Mouse (Mus musculus): ENCODE results near the gene Polr2g. TPM values are rescaled to one million over a fixed set of nuclear protein-coding genes. Genes with fewer than 3 reads are reported as not detected.
A peak's percentile ranks its signal among the peaks of the same experiment; 100 is the strongest.

The Polr2g gene
- 110 and 123 TPM in 2 replicates for polyA plus RNA-seq (2015; fragmentation: Nextera tagmentation; extraction: Ambion mirVana)

DNA sequence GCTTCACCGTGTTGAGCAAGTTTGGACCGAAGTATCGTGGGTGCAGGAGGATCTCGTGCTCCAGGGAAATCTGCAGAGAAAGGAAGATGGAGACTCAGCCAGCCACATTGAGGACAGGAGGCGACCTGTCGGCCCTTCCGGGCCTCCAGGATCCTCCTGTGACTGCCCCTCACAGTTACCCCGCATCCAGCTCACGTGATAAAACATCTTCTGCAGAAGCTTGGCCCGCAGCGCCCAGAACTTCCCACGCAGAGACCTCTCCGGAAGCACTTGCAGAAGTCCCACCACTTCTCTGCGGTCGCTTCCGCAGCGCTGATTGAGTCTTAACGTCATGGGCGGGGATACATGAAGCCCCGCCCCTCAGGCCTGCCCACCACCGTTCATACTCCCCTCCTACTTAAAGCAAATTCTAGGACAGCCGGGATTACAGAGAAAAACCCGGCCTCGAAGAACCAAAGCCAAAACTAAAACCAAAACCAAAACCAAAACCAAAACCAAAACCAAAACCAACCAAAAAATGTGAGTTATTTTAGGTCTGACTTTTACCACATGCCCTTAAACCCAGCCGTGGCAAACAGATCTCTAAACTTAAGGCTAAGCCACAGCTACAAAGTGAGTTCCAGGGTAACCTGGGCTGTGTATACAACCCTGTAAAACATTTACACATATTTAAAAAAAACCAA is at the start of gene Polr2g:
Gene Polr2g, minus strand, starts transcription at position 314 of the 683 bp plus-strand sequence.
- ATAC-seq = peak; percentile 74
- H3K27ac ChIP-seq (ENCODE audit: low read length) = peak within 1 kb of the TSS; percentile 74
- peaks cover 11% of the 10 kb centered on the region for H3K36me3 ChIP-seq (ENCODE audit: insufficient read depth, low read length)
- peak within 1 kb of the TSS; percentile 86 for H3K4me2 ChIP-seq (replicated peaks; ENCODE audit: low read depth, low read length)
- no peaks in the 10 kb centered on the region for H3K27me3 ChIP-seq (replicated peaks; ENCODE audit: insufficient read depth, low read length)
- TF ChIP-seq CTCF (IDR thresholded peaks at IDR 0.05) (no peak), EP300 (IDR thresholded peaks at IDR 0.05) (no peak)
- H3K4me3 ChIP-seq (ENCODE audit: low read depth, low read length) = peak within 1 kb of the TSS; percentile 67
- H3K9ac ChIP-seq (replicated peaks; ENCODE audit: low read depth) = peak within 1 kb of the TSS; percentile 75
- peaks cover 10% of the 10 kb centered on the region for H3K4me1 ChIP-seq (ENCODE audit: insufficient read depth, low read depth, low read length)
- peak; percentile 98 for DNase-seq (ENCODE audit: low spot score)
- H3K9me3 ChIP-seq (ENCODE audit: low read length) = no peaks in the 10 kb centered on the region
- under 1% methylated on average over 25 of the region's 25 CpGs for WGBS

DNA sequence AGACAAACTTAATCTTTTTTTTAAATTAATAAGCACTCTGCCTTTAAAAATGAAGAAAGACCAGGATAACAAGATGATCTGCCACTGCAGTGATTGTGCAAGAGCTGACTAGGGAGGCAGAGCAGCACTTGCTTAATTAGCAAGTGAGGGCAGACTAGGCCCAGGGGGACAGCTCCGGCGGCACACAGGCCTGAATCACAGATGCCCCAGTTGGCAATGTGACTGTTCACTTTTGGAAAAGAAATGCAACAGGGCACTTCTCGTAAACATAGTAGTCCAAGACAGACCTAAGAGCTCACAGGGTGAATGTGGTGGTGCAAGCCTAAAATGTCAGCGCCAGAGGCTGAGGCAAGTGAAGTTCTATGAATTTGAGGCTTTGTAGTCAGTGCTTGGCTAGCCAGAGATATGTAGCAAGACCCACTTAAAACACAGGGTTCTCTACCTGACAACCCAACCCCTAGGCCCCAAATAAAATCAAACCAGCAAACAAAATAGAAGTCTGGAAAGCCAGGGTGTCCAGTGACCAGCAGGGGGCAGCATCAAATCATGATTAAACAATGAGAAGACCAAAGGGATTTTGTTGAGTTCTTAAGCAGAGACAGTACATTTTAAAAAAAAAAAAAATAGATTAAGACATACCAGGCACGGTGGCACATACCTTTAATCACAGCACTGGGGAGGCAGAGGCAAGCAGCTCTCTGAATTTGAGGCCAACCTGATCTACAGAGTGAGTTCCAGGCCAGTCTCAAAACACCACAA is 46.2 kb upstream of the Polr2g start:
- DNase-seq (ENCODE audit: low spot score) (peak; percentile 89), ATAC-seq (peak; percentile 45)
- no peak overlapping the region for H3K4me3 ChIP-seq (ENCODE audit: low read depth, low read length)
- no peaks in the 10 kb centered on the region for H3K9me3 ChIP-seq (ENCODE audit: low read length)
- no peaks in the 10 kb centered on the region for H3K27me3 ChIP-seq (replicated peaks; ENCODE audit: insufficient read depth, low read length)
- no peak overlapping the region for H3K4me2 ChIP-seq (replicated peaks; ENCODE audit: low read depth, low read length)
- TF ChIP-seq CTCF (IDR thresholded peaks at IDR 0.05) = peak; percentile 81
- no peak for TF ChIP-seq EP300 (IDR thresholded peaks at IDR 0.05)
- H3K4me1 ChIP-seq (ENCODE audit: insufficient read depth, low read depth, low read length) = peaks cover 6% of the 10 kb centered on the region; the same call in 1 of the 2 replicates
- 45% methylated on average over 5 of the region's 5 CpGs for WGBS
- peak overlapping the region; percentile 49 for H3K27ac ChIP-seq (ENCODE audit: low read length)
- H3K9ac ChIP-seq (replicated peaks; ENCODE audit: low read depth) = peak overlapping the region; percentile 12; the same call in 1 of the 2 replicates
- H3K36me3 ChIP-seq (ENCODE audit: insufficient read depth, low read length) = peaks cover 16% of the 10 kb centered on the region; the same call in 1 of the 2 replicates

DNA sequence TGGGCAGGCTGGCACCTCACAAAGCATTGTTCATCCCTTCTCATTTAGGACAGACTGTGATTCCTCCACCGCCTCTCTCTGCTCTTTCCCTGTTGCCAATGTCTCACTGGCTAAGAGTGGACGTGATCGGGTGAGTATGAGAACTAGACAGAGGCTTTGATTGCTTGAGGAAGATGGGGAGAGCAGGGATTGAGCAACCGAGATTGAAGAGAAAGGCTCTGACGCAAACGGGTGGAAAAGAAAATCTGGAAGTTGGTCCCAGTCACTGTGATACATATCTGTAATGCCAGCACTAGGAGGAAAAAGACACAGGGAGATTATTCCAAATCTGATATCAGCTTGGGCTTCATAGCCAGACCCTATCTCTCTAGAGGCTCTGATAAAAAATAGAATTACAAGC is 44.6 kb upstream of the Polr2g start:
- Histone ChIP-seq H3K9me3 (ENCODE audit: low read length) (no peaks in the 10 kb centered on the region), H3K4me1 (ENCODE audit: insufficient read depth, low read depth, low read length) (peaks cover 10% of the 10 kb centered on the region; the same call in 1 of the 2 replicates), H3K9ac (replicated peaks; ENCODE audit: low read depth) (no peak overlapping the region), H3K36me3 (ENCODE audit: insufficient read depth, low read length) (peaks cover 16% of the 10 kb centered on the region; the same call in 1 of the 2 replicates), H3K4me3 (ENCODE audit: low read depth, low read length) (no peak overlapping the region), H3K4me2 (replicated peaks; ENCODE audit: low read depth, low read length) (no peak overlapping the region), H3K27me3 (replicated peaks; ENCODE audit: insufficient read depth, low read length) (no peaks in the 10 kb centered on the region), H3K27ac (ENCODE audit: low read length) (no peak overlapping the region)
- ATAC-seq (no peak), DNase-seq (ENCODE audit: low spot score) (peak; percentile 37)
- TF ChIP-seq EP300 (IDR thresholded peaks at IDR 0.05) (no peak), CTCF (IDR thresholded peaks at IDR 0.05) (no peak)
- WGBS = 77% methylated on average over 6 of the region's 6 CpGs

DNA sequence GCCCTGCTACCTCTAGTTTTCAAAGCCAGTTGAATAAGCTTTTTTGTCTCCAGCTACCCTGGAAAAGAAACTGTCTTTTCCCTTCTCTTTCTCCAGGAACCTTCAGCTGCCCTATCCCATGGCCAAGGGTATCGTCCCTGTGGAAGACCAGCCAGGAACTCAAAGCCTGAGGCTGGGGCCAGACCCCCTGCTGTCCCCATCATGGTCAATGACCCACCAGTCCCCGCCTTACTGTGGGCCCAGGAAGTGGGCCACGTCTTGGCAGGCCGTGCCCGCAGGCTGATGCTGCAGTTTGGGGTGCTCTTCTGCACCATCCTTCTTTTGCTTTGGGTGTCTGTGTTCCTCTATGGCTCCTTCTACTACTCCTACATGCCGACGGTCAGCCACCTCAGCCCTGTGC is 42.6 kb upstream of the Polr2g start:
- Histone ChIP-seq H3K27me3 (replicated peaks; ENCODE audit: insufficient read depth, low read length) (no peaks in the 10 kb centered on the region), H3K36me3 (ENCODE audit: insufficient read depth, low read length) (no peaks in the 10 kb centered on the region), H3K4me2 (replicated peaks; ENCODE audit: low read depth, low read length) (peak overlapping the region; percentile 71), H3K4me1 (ENCODE audit: insufficient read depth, low read depth, low read length) (peaks cover 10% of the 10 kb centered on the region; the same call in 1 of the 2 replicates), H3K4me3 (ENCODE audit: low read depth, low read length) (peak overlapping the region; percentile 54), H3K27ac (ENCODE audit: low read length) (peak overlapping the region; percentile 44; the same call in 1 of the 2 replicates), H3K9ac (replicated peaks; ENCODE audit: low read depth) (peak overlapping the region; percentile 50; the same call in 1 of the 2 replicates), H3K9me3 (ENCODE audit: low read length) (no peaks in the 10 kb centered on the region)
- TF ChIP-seq CTCF (IDR thresholded peaks at IDR 0.05) (no peak), EP300 (IDR thresholded peaks at IDR 0.05) (no peak)
- DNase-seq (ENCODE audit: low spot score) (no peak), ATAC-seq (no peak)
- 91% methylated on average over 7 of the region's 7 CpGs for WGBS

DNA sequence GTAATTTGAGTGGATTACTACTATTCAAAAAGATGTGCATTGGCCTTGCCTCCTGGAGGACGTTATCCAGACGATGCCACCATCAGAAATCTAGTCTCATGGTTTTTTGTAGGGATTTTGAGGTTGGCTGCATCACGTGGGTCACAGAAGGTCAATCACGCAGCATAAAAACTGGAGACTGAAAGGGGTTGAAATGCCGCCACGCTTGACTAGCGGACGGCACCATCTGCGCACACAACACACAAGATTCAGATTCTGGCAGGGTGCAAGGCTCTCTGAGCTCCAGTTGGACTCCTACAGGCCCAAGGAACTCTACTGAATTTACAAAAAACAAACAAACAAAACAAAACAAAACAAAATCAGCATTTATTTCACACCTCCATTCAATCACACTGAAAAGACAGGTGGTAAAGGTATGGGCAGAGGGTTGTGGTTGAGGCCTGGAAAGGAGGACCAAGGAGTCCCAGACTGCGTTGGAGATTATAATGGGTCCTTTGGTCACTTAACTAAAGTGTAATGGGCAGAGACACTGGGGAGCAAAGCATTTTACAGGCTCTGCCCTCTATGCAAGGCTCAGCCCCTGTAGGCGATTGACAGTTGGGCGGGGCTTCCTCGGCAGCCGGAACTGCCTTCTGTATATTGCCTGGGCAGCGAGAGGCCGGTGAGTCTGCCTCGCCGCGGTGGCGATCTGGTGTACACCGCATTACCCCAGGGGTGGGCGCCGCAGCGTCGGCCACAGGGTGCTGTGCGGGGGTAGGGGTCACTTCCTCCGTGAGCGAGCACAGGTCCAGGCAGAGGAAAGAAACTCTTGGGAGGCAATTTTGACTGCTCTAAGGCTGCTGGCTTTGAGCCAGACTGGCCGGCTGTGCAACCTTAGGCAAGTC is 41.8 kb upstream of the Polr2g start:
- Histone ChIP-seq H3K9me3 (ENCODE audit: low read length) (no peaks in the 10 kb centered on the region), H3K4me1 (ENCODE audit: insufficient read depth, low read depth, low read length) (peaks cover 10% of the 10 kb centered on the region; the same call in 1 of the 2 replicates), H3K4me2 (replicated peaks; ENCODE audit: low read depth, low read length) (peak overlapping the region; percentile 71), H3K9ac (replicated peaks; ENCODE audit: low read depth) (peak overlapping the region; percentile 50; the same call in 1 of the 2 replicates), H3K4me3 (ENCODE audit: low read depth, low read length) (peak overlapping the region; percentile 54), H3K27me3 (replicated peaks; ENCODE audit: insufficient read depth, low read length) (no peaks in the 10 kb centered on the region), H3K27ac (ENCODE audit: low read length) (peak overlapping the region; percentile 44; the same call in 1 of the 2 replicates), H3K36me3 (ENCODE audit: insufficient read depth, low read length) (no peaks in the 10 kb centered on the region)
- 25% methylated on average over 29 of the region's 29 CpGs for WGBS
- TF ChIP-seq CTCF (IDR thresholded peaks at IDR 0.05) = peak; percentile 42
- no peak for TF ChIP-seq EP300 (IDR thresholded peaks at IDR 0.05)
- ATAC-seq (peak; percentile 68), DNase-seq (ENCODE audit: low spot score) (peak; percentile 90)
